Mouse (Mus musculus) kidney, postnatal 36 days (tissue): ENCODE data around the gene Bloc1s1.
A peak's percentile ranks its signal among the peaks of the same experiment; 100 is the strongest.

Experiments
- DNase-seq, 2 experiments: peaks; one replicate each; pipeline ENCODE4 v3.0.0; 2021 to 2022; ENCODE audit warnings: mixed read lengths in 2 of 2

Bloc1s1 gene

GRCm38 (mm10) chr10:128931441-128931840 is 7.6 kb upstream of the Bloc1s1 start:
- DNase-seq: no peak

GRCm38 (mm10) chr10:128929638-128930378 is 6.0 kb upstream of the Bloc1s1 start:
- peak; percentile 53 to 55 for DNase-seq

- DNase-seq: peak in 1 of 2 experiments; percentile 34
Observed at GRCm38 (mm10) chr10:128928356-128928755, 4.5 kb upstream of the Bloc1s1 start.

GRCm38 (mm10) chr10:128923013-128923691 is 683 bp downstream of the Bloc1s1 start:
- DNase-seq: peak; percentile 97

- DNase-seq: no peak
Observed at GRCm38 (mm10) chr10:128922822-128923012, 1.1 kb downstream of the Bloc1s1 start, which contains the start of gene Rdh5. TSS of gene Rdh5 (minus strand) at chr10:128922888.

GRCm38 (mm10) chr10:128921883-128922821 is 1.7 kb downstream of the Bloc1s1 start:
- no peak for DNase-seq

- DNase-seq: peak in 1 of 2 experiments; percentile 31
Observed at GRCm38 (mm10) chr10:128921251-128921650, 2.6 kb downstream of the Bloc1s1 start.

- peak; percentile 62 to 72 for DNase-seq
Observed at GRCm38 (mm10) chr10:128920736-128921161, 3.1 kb downstream of the Bloc1s1 start.

- DNase-seq: no peak
Observed at GRCm38 (mm10) chr10:128919966-128920365, 3.9 kb downstream of the Bloc1s1 start.

GRCm38 (mm10) chr10:128919203-128919631 is 4.6 kb downstream of the Bloc1s1 start:
- DNase-seq: peak; percentile 82 to 92

- DNase-seq: peak; percentile 70 to 76
Observed at GRCm38 (mm10) chr10:128918246-128918645, 5.6 kb downstream of the Bloc1s1 start.

GRCm38 (mm10) chr10:128917400-128917799 is 6.4 kb downstream of the Bloc1s1 start:
- no peak for DNase-seq

GRCm38 (mm10) chr10:128916665-128917064 is 7.2 kb downstream of the Bloc1s1 start:
- DNase-seq: no peak

- DNase-seq: no peak
Observed at GRCm38 (mm10) chr10:128915550-128915949, 8.3 kb downstream of the Bloc1s1 start.

GRCm38 (mm10) chr10:128913696-128914095 is 10.1 kb downstream of the Bloc1s1 start:
- DNase-seq: peak in 1 of 2 experiments; percentile 61

GRCm38 (mm10) chr10:128913219-128913618 is 10.6 kb downstream of the Bloc1s1 start:
- DNase-seq: peak; percentile 92 to 95

- DNase-seq: no peak
Observed at GRCm38 (mm10) chr10:128912791-128913190, 11.0 kb downstream of the Bloc1s1 start.

GRCm38 (mm10) chr10:128912268-128912667 is 11.6 kb downstream of the Bloc1s1 start:
- no peak for DNase-seq

GRCm38 (mm10) chr10:128911430-128911829 is 12.4 kb downstream of the Bloc1s1 start:
- DNase-seq: no peak

- peak in 1 of 2 experiments; percentile 78 for DNase-seq
Observed at GRCm38 (mm10) chr10:128910066-128910841, 13.6 kb downstream of the Bloc1s1 start.

GRCm38 (mm10) chr10:128909567-128910028 is 14.2 kb downstream of the Bloc1s1 start:
- DNase-seq: peak; percentile 94 to 95

- peak; percentile 73 to 85 for DNase-seq
Observed at GRCm38 (mm10) chr10:128908778-128909448, 14.9 kb downstream of the Bloc1s1 start.
